Mouse (Mus musculus) erythroblast, embryonic 14.5 days (primary cell): ENCODE data around the gene Snapin.

ENCODE experiments used
- GATA1 ChIP-seq: IDR thresholded peaks from 2 replicates; pipeline ENCODE4 v1.6.1; 2012; ENCODE audit warnings: low read length, inconsistent platforms, mixed read lengths
- TAL1 ChIP-seq: IDR thresholded peaks from 3 replicates; pipeline ENCODE4 v1.6.1; 2012; ENCODE audit warnings: low read length, inconsistent platforms, mixed read lengths

DNA sequence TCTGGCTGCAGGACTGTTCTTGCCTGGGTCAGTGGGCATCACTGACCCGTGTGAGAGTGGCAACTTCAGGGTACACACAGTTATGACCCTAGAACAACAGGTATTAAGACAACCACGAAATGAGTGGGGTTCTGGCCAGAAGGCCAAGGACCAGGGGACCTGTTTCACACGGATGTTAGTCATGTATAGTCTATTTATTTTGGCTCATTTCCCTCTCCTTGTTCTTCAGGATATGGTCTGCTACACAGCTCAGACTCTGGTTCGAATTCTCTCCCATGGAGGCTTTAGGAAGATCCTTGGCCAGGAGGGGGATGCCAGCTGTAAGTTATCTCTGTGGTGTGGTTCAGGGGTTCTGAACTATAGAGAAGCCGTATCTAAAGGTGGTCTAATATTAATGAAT, 3.8 kb downstream of the Snapin start:
- TF ChIP-seq TAL1 (no peak), GATA1 (no peak)
